Mouse (Mus musculus): ENCODE data around the gene Rassf7.

GRCm38 (mm10) chr7:141191796-141192685 is 23.6 kb upstream of the Rassf7 start:
- TF ChIP-seq CTCF (IDR thresholded peaks at IDR 0.05) (no peak), EP300 (IDR thresholded peaks at IDR 0.05; ENCODE audit: insufficient read depth, low read depth, low read length) (no peak)

All from heart, adult 2 months (tissue).